Comparison of ENCODE assay signal across 12 mouse cellular contexts in genomic region chr1:36569694-36570276, GRCm38 (mm10). TPM values are rescaled to one million over a fixed set of nuclear protein-coding genes. Genes with fewer than 3 reads are reported as not detected.
DNase-seq lines count a peak whose midpoint lies in the region; ATAC-seq lines count a peak whose summit lies in the region.
"Had no signal": no experiment of that assay in that cellular context is flagged by ENCODE, and none has a peak within 500 bp of the region (broad histone marks: within the 10 kb centered on the region; RNA-seq: fewer than 3 reads in every experiment).

No protein-coding gene starts in this region.

- H3K4me3 ChIP-seq in forebrain, embryonic 10.5 days: no peak overlapping the region
- H3K4me3 ChIP-seq in forebrain, embryonic 13.5 days: no peak overlapping the region
- no peak overlapping the region for H3K4me3 ChIP-seq in kidney, embryonic 15.5 days (replicated peaks)
- H3K4me3 ChIP-seq in intestine, embryonic 16.5 days (ENCODE audit: low read length): no peak overlapping the region
- H3K4me3 ChIP-seq: megakaryocyte, embryonic 14.5 days; neural tube, embryonic 13.5 days had no signal

- H3K9ac ChIP-seq in forebrain, embryonic 13.5 days: no peak overlapping the region
- 0 out of 2 replicates have a peak overlapping the region, but pooled peaks have one; percentile 14 for H3K9ac ChIP-seq in kidney, embryonic 15.5 days
- peak overlapping the region; percentile 30; the same call in 1 of the 2 replicates for H3K9ac ChIP-seq in intestine, embryonic 16.5 days (ENCODE audit: low read depth, low read length)
- H3K9ac ChIP-seq: neural tube, embryonic 13.5 days had no signal

- H3K4me1 ChIP-seq in forebrain, embryonic 10.5 days: peaks cover 73% of the 10 kb centered on the region
- peaks cover 7% of the 10 kb centered on the region; the same call in 1 of the 2 replicates for H3K4me1 ChIP-seq in forebrain, embryonic 13.5 days
- H3K4me1 ChIP-seq in kidney, embryonic 15.5 days: peaks cover 86% of the 10 kb centered on the region
- H3K4me1 ChIP-seq in intestine, embryonic 16.5 days (ENCODE audit: control insufficient read depth, insufficient read depth, low read length): peaks cover 45% of the 10 kb centered on the region

- WGBS in forebrain, embryonic 10.5 days: 55% methylated on average over 7 of the region's 7 CpGs
- WGBS in forebrain, embryonic 13.5 days: 62% methylated on average over 7 of the region's 7 CpGs
- 42% methylated on average over 7 of the region's 7 CpGs for WGBS in kidney, embryonic 15.5 days
- WGBS in intestine, embryonic 16.5 days: 53% methylated on average over 7 of the region's 7 CpGs

- no peaks in the 10 kb centered on the region for H3K27me3 ChIP-seq in forebrain, embryonic 10.5 days (ENCODE audit: poor library complexity, severe bottlenecking)
- H3K27me3 ChIP-seq in forebrain, embryonic 13.5 days: peaks cover 9% of the 10 kb centered on the region; the same call in 1 of the 2 replicates
- H3K27me3 ChIP-seq in kidney, embryonic 15.5 days: no peaks in the 10 kb centered on the region
- H3K27me3 ChIP-seq in intestine, embryonic 16.5 days (replicated peaks; ENCODE audit: control insufficient read depth, insufficient read depth, low read length): no peaks in the 10 kb centered on the region
- H3K27me3 ChIP-seq: neural tube, embryonic 13.5 days had no signal

- no peak for DNase-seq in forebrain, embryonic 10.5 days (ENCODE audit: extremely low spot score, low spot score)
- DNase-seq in kidney, postnatal 25 days: no peak
- DNase-seq in Muller cell, postnatal 12 days (ENCODE audit: inconsistent ontology term): peak; percentile 34
- no peak for DNase-seq in urinary bladder, postnatal 10 days (ENCODE audit: low spot score)
- no peak for DNase-seq in cerebellum, adult 18-20 months
- DNase-seq: cerebellum, postnatal 10 days; right cerebral cortex, postnatal 4 days had no signal

- no peak overlapping the region for H3K4me2 ChIP-seq in forebrain, embryonic 13.5 days
- H3K4me2 ChIP-seq in kidney, embryonic 15.5 days: no peak overlapping the region
- no peak overlapping the region for H3K4me2 ChIP-seq in intestine, embryonic 16.5 days (ENCODE audit: low read depth, low read length)
- H3K4me2 ChIP-seq: neural tube, embryonic 13.5 days had no signal

- no peaks in the 10 kb centered on the region for H3K36me3 ChIP-seq in forebrain, embryonic 10.5 days (replicated peaks)
- H3K36me3 ChIP-seq in forebrain, embryonic 13.5 days (ENCODE audit: poor library complexity, severe bottlenecking): no peaks in the 10 kb centered on the region
- no peaks in the 10 kb centered on the region for H3K36me3 ChIP-seq in kidney, embryonic 15.5 days
- H3K36me3 ChIP-seq in intestine, embryonic 16.5 days (ENCODE audit: control insufficient read depth, insufficient read depth, low read length): no peaks in the 10 kb centered on the region
- H3K36me3 ChIP-seq: neural tube, embryonic 13.5 days had no signal

- H3K27ac ChIP-seq in forebrain, embryonic 10.5 days: peak overlapping the region; percentile 53; the same call in 1 of the 2 replicates
- H3K27ac ChIP-seq in forebrain, embryonic 13.5 days: no peak overlapping the region
- H3K27ac ChIP-seq in kidney, embryonic 15.5 days: peak overlapping the region; percentile 92
- peak overlapping the region; percentile 56 for H3K27ac ChIP-seq in intestine, embryonic 16.5 days (ENCODE audit: low read length)
- H3K27ac ChIP-seq: neural tube, embryonic 13.5 days had no signal

- ATAC-seq in forebrain, embryonic 13.5 days: no peak
- ATAC-seq in kidney, embryonic 15.5 days (replicated peaks; ENCODE audit: low FRiP score): no peak
- no peak for ATAC-seq in intestine, embryonic 16.5 days

- no peaks in the 10 kb centered on the region for H3K9me3 ChIP-seq in forebrain, embryonic 10.5 days
- no peaks in the 10 kb centered on the region for H3K9me3 ChIP-seq in forebrain, embryonic 13.5 days (replicated peaks)
- H3K9me3 ChIP-seq in kidney, embryonic 15.5 days (replicated peaks): no peaks in the 10 kb centered on the region
- H3K9me3 ChIP-seq in intestine, embryonic 16.5 days (ENCODE audit: control insufficient read depth, low read length): no peaks in the 10 kb centered on the region
- H3K9me3 ChIP-seq: megakaryocyte, embryonic 14.5 days; neural tube, embryonic 13.5 days had no signal

RNA-seq across cellular contexts. Expression of gene Sema4c, which starts 11.6 kb away (rescaled TPM):
- 20.1 and 21.7 TPM in 2 replicates for polyA plus RNA-seq in forebrain, embryonic 10.5 days (2016; fragmentation: Nextera tagmentation; extraction: Ambion mirVana)
- polyA plus RNA-seq in forebrain, embryonic 13.5 days (2015; fragmentation: Nextera tagmentation; extraction: Ambion mirVana): 27.3 and 30.7 TPM in 2 replicates
- polyA plus RNA-seq in kidney, embryonic 15.5 days (2015; fragmentation: Nextera tagmentation; extraction: Ambion mirVana): 19.3 and 23.3 TPM in 2 replicates
- 7.4 and 7.9 TPM in 2 replicates for polyA plus RNA-seq in intestine, embryonic 16.5 days (2015; fragmentation: Nextera tagmentation; extraction: Ambion mirVana)

RNA-seq across cellular contexts. Expression of gene Ankrd39, which starts 22.5 kb away (rescaled TPM):
- 17.9 and 22.2 TPM in 2 replicates for polyA plus RNA-seq in forebrain, embryonic 10.5 days (2016; fragmentation: Nextera tagmentation; extraction: Ambion mirVana)
- polyA plus RNA-seq in forebrain, embryonic 13.5 days (2015; fragmentation: Nextera tagmentation; extraction: Ambion mirVana): 16.9 and 18.0 TPM in 2 replicates
- 26.2 and 26.3 TPM in 2 replicates for polyA plus RNA-seq in kidney, embryonic 15.5 days (2015; fragmentation: Nextera tagmentation; extraction: Ambion mirVana)
- 23.6 and 26.8 TPM in 2 replicates for polyA plus RNA-seq in intestine, embryonic 16.5 days (2015; fragmentation: Nextera tagmentation; extraction: Ambion mirVana)

RNA-seq across cellular contexts. Expression of gene Gm42417, which starts 30.6 kb away (rescaled TPM):
- not detected in 2 replicates for polyA plus RNA-seq in forebrain, embryonic 10.5 days (2016; fragmentation: Nextera tagmentation; extraction: Ambion mirVana)
- polyA plus RNA-seq in forebrain, embryonic 13.5 days (2015; fragmentation: Nextera tagmentation; extraction: Ambion mirVana): 0.30 and 0.44 TPM in 2 replicates
- polyA plus RNA-seq in kidney, embryonic 15.5 days (2015; fragmentation: Nextera tagmentation; extraction: Ambion mirVana): 0.32 and 0.75 TPM in 2 replicates
- 0.37 TPM in 1 of 2 replicates, not detected in the other for polyA plus RNA-seq in intestine, embryonic 16.5 days (2015; fragmentation: Nextera tagmentation; extraction: Ambion mirVana)

RNA-seq across cellular contexts. Expression of gene Ankrd23, which starts 33.1 kb away (rescaled TPM):
- 15.3 and 16.5 TPM in 2 replicates for polyA plus RNA-seq in forebrain, embryonic 10.5 days (2016; fragmentation: Nextera tagmentation; extraction: Ambion mirVana)
- polyA plus RNA-seq in forebrain, embryonic 13.5 days (2015; fragmentation: Nextera tagmentation; extraction: Ambion mirVana): 11.3 and 12.3 TPM in 2 replicates
- 21.8 and 22.1 TPM in 2 replicates for polyA plus RNA-seq in kidney, embryonic 15.5 days (2015; fragmentation: Nextera tagmentation; extraction: Ambion mirVana)
- polyA plus RNA-seq in intestine, embryonic 16.5 days (2015; fragmentation: Nextera tagmentation; extraction: Ambion mirVana): 12.7 and 14.6 TPM in 2 replicates

RNA-seq across cellular contexts. Expression of gene Cnnm3, which starts 58.1 kb away (rescaled TPM):
- 2.9 and 3.0 TPM in 2 replicates for polyA plus RNA-seq in forebrain, embryonic 10.5 days (2016; fragmentation: Nextera tagmentation; extraction: Ambion mirVana)
- polyA plus RNA-seq in forebrain, embryonic 13.5 days (2015; fragmentation: Nextera tagmentation; extraction: Ambion mirVana): 5.3 and 5.7 TPM in 2 replicates
- 3.7 and 4.0 TPM in 2 replicates for polyA plus RNA-seq in kidney, embryonic 15.5 days (2015; fragmentation: Nextera tagmentation; extraction: Ambion mirVana)
- polyA plus RNA-seq in intestine, embryonic 16.5 days (2015; fragmentation: Nextera tagmentation; extraction: Ambion mirVana): 2.1 and 2.3 TPM in 2 replicates
